Mouse (Mus musculus): ENCODE data around the gene Gm28047. TPM values are rescaled to one million over a fixed set of nuclear protein-coding genes. Genes with fewer than 3 reads are reported as not detected.

Gm28047 gene
- polyA plus RNA-seq, 1 experiment: not detected

DNA sequence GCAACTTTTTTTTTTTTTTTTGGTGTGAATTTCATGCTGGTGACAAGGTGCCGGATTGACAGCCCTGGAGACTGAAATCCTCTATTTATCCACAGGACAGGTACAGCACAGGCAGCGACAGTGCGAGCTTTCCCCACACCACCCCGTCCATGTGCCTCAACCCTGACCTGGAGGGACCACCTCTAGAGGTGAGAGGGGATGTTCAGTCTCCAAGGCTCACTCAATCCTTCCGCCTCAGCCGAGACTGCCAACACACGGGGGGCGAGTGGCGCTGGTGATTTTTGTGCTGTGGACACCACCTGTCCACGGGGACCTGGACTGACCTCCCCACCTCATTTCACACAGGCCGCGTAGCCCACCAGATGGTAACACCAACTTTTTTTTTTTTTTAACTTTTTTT is 139.0 kb downstream of the Gm28047 start:
- TF ChIP-seq POLR2A (IDR thresholded peaks at IDR 0.05; ENCODE audit: borderline replicate concordance, low read depth, low read length) (no peak), CTCF (IDR thresholded peaks at IDR 0.05; ENCODE audit: low read depth, low read length) (no peak)

GRCm38 (mm10) chr15:102483136-102483535 is 141.7 kb downstream of the Gm28047 start:
- TF ChIP-seq CTCF (IDR thresholded peaks at IDR 0.05; ENCODE audit: low read depth, low read length) (no peak), POLR2A (IDR thresholded peaks at IDR 0.05; ENCODE audit: borderline replicate concordance, low read depth, low read length) (no peak)
- Histone ChIP-seq H3K27ac (ENCODE audit: insufficient read depth, low read depth, low read length) (no peak overlapping the region), H3K4me3 (ENCODE audit: insufficient read depth, low read length) (no peak overlapping the region), H3K4me1 (ENCODE audit: control insufficient read depth, insufficient read depth, low read length) (no peaks in the 10 kb centered on the region)

More for the DNA sequence above, 139.0 kb downstream of the Gm28047 start:
- no peak overlapping the region for H3K27ac ChIP-seq (ENCODE audit: insufficient read depth, low read depth, low read length)
- no peaks in the 10 kb centered on the region for H3K4me1 ChIP-seq (ENCODE audit: control insufficient read depth, insufficient read depth, low read length)
- H3K4me3 ChIP-seq (ENCODE audit: insufficient read depth, low read length): no peak overlapping the region

GRCm38 (mm10) chr15:102474520-102474919 is 150.3 kb downstream of the Gm28047 start:
- TF ChIP-seq CTCF (IDR thresholded peaks at IDR 0.05; ENCODE audit: low read depth, low read length) (no peak), POLR2A (IDR thresholded peaks at IDR 0.05; ENCODE audit: borderline replicate concordance, low read depth, low read length) (no peak)
- Histone ChIP-seq H3K4me3 (ENCODE audit: insufficient read depth, low read length) (no peak overlapping the region), H3K4me1 (ENCODE audit: control insufficient read depth, insufficient read depth, low read length) (peaks cover 6% of the 10 kb centered on the region), H3K27ac (ENCODE audit: insufficient read depth, low read depth, low read length) (no peak overlapping the region)

Other genes with a start within 250 kb of the Gm28047 start
- gene Sp1, start 218.9 kb downstream of the Gm28047 start, polyA plus RNA-seq (2012; ENCODE audit: insufficient read depth, insufficient read length, missing spikeins): 43.8 and 47.0 TPM in 2 replicates
- not detected in 2 replicates for gene Amhr2, start 179.7 kb downstream of the Gm28047 start, polyA plus RNA-seq (2012; ENCODE audit: insufficient read depth, insufficient read length, missing spikeins)
- 372 and 379 TPM in 2 replicates for gene Prr13, start 166.0 kb downstream of the Gm28047 start, polyA plus RNA-seq (2012; ENCODE audit: insufficient read depth, insufficient read length, missing spikeins)
- gene Pcbp2, start 154.5 kb downstream of the Gm28047 start, polyA plus RNA-seq (2012; ENCODE audit: insufficient read depth, insufficient read length, missing spikeins): 724 and 763 TPM in 2 replicates
- gene Gm10337, start 121.3 kb downstream of the Gm28047 start, polyA plus RNA-seq (2012; ENCODE audit: insufficient read depth, insufficient read length, missing spikeins): not detected in 2 replicates
- gene Map3k12, start 108.0 kb downstream of the Gm28047 start, polyA plus RNA-seq (2012; ENCODE audit: insufficient read depth, insufficient read length, missing spikeins): 17.4 and 17.5 TPM in 2 replicates
- 24.9 and 33.9 TPM in 2 replicates for gene Tarbp2, start 106.9 kb downstream of the Gm28047 start, polyA plus RNA-seq (2012; ENCODE audit: insufficient read depth, insufficient read length, missing spikeins)
- gene Npff, start 100.1 kb downstream of the Gm28047 start, polyA plus RNA-seq (2012; ENCODE audit: insufficient read depth, insufficient read length, missing spikeins): 7.3 and 9.1 TPM in 2 replicates
- gene Atf7, start 397 bp upstream of the Gm28047 start, polyA plus RNA-seq (2012; ENCODE audit: insufficient read depth, insufficient read length, missing spikeins): 95.4 and 102 TPM in 2 replicates
- 134 and 175 TPM in 2 replicates for gene Atp5g2, start 47.3 kb upstream of the Gm28047 start, polyA plus RNA-seq (2012; ENCODE audit: insufficient read depth, insufficient read length, missing spikeins)
- gene Calcoco1, start 97.1 kb upstream of the Gm28047 start, polyA plus RNA-seq (2012; ENCODE audit: insufficient read depth, insufficient read length, missing spikeins): 71.0 and 72.9 TPM in 2 replicates

All from bone marrow macrophage, adult 2 months (primary cell).